Mouse (Mus musculus): ENCODE data around the gene Rbm34. TPM values are rescaled to one million over a fixed set of nuclear protein-coding genes. Genes with fewer than 3 reads are reported as not detected.
A peak's percentile ranks its signal among the peaks of the same experiment; 100 is the strongest.

Gene Rbm34
- total and polyA plus RNA-seq, 3 experiments: 24.8 to 42.7 (median 42.3) TPM

DNA sequence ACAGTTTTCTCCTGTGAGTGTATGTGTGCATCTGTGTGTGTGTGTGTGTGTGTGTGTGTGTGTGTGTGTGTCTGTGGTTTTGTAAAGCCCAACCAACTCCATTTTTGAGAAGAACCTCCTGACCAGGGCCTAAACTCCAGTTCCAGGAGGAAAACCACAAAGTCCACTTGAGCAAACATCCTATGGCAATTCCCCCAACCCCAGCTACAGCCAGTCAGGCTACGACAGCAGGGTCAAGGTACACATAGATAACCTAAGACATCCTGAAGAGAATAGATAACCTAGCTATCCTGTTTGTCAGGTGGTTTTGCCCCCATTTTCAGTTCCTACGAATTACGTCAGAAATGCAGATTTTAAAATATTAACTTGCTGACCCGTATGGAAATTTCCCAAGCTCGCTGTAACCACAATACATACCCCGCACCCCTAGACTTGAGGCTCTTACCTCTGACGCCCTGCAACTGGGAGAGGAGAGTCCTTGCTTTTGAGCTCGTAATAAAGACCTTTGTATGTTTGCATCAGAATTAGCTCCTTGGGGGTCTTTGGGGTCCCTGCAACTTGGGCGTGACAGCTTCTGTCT is 2.9 kb upstream of the Rbm34 start:
- peak; percentile 61 for TF ChIP-seq ETS1 (conservative IDR thresholded peaks at IDR 0.05; ENCODE audit: low read depth, low read length)
- 0 out of 2 replicates have a peak, but pooled peaks have one; percentile 25 for TF ChIP-seq JUND (conservative IDR thresholded peaks at IDR 0.05; ENCODE audit: low read depth, low read length)
- TF ChIP-seq ZNF384 (IDR thresholded peaks at IDR 0.05; ENCODE audit: low read depth, low read length): no peak
- TF ChIP-seq POLR2AphosphoS2 (IDR thresholded peaks at IDR 0.05; ENCODE audit: low read depth, low read length): no peak
- TF ChIP-seq MAFK (IDR thresholded peaks at IDR 0.05; ENCODE audit: insufficient replicate concordance, low read length): peak; percentile 64; the same call in 1 of the 2 replicates
- peak; percentile 41 for TF ChIP-seq EP300 (IDR thresholded peaks at IDR 0.05; ENCODE audit: low read length)
- Histone ChIP-seq H3K36me3 (replicated peaks in 1 of 2; ENCODE audit: control insufficient read depth in 1 of 2, insufficient read depth in 1 of 2, low read length in 1 of 2) (peaks cover 6 to 9% of the 10 kb centered on the region in 2 experiments), H3K27ac (ENCODE audit: insufficient read depth, low read depth) (no peak overlapping the region), H3K9ac (ENCODE audit: insufficient read depth, low read depth) (0 out of 2 replicates have a peak overlapping the region, but pooled peaks have one; percentile 16), H3K4me2 (ENCODE audit: insufficient read depth, low read depth, poor library complexity, severe bottlenecking) (0 out of 2 replicates have a peak overlapping the region, but pooled peaks have one; percentile 47), H3K4me1 (ENCODE audit: control insufficient read depth in 1 of 2, insufficient read depth in 2 of 2) (peaks cover 24 to 49% of the 10 kb centered on the region in 2 experiments), H3K27me3 (replicated peaks) (no peaks in the 10 kb centered on the region), H3K4me3 (replicated peaks in 1 of 3; ENCODE audit: low read depth in 2 of 3, low read length in 2 of 3, poor library complexity in 1 of 3) (no peak overlapping the region), H3K79me2 (replicated peaks; ENCODE audit: control insufficient read depth, extremely low read depth, insufficient read depth, poor library complexity, severe bottlenecking) (peaks cover 19% of the 10 kb centered on the region), H3K9me3 (replicated peaks; ENCODE audit: low read length) (no peaks in the 10 kb centered on the region)
- peak; percentile 53 for DNase-seq (ENCODE audit: extremely low read depth)
- dilution Hi-C loops (cut with MboI; ENCODE audit: extremely low pct_ligation_motif_present, extremely low pct_unique_long_range_greater_than_20kb, low sequenced_read_pairs) (no loop called here), in situ Hi-C loops (cut with MboI; ENCODE audit: low pct_ligation_motif_present, low pct_unique_long_range_greater_than_20kb, low sequenced_read_pairs) (no loop called here)

DNA sequence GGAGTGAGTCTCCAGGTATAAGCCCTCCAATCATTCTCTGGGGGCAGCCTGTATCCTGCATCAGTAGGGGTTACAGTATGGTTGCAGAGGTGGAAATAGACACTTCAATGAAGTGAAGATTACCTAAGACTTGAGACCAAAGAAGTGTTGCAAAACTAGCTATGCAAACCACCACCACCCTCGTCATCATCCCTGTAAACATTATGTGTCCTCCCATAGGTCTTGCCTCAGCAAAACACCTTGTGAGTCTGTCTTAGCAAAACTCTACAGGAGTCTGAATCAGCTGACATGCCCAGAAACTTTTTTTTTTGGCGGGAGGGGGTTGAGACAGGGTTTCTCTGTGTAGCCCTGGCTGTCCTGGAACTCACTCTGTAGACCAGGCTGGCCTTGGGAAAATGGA is 1.8 kb upstream of the Rbm34 start:
- dilution Hi-C loops (cut with MboI; ENCODE audit: extremely low pct_ligation_motif_present, extremely low pct_unique_long_range_greater_than_20kb, low sequenced_read_pairs): no loop called here
- no peak for TF ChIP-seq ELF1 (IDR thresholded peaks at IDR 0.05; ENCODE audit: low read depth, low read length)
- no peak for TF ChIP-seq ZC3H11A (IDR thresholded peaks at IDR 0.05; ENCODE audit: low read depth, low read length)
- TF ChIP-seq ETS1 (conservative IDR thresholded peaks at IDR 0.05; ENCODE audit: low read depth, low read length): no peak
- no peak for TF ChIP-seq GABPA (IDR thresholded peaks at IDR 0.05; ENCODE audit: insufficient replicate concordance, low read depth, low read length)
- no peak for TF ChIP-seq JUND (conservative IDR thresholded peaks at IDR 0.05; ENCODE audit: low read depth, low read length)
- no peak for TF ChIP-seq MEF2A (IDR thresholded peaks at IDR 0.05; ENCODE audit: borderline replicate concordance, low read depth, low read length)
- TF ChIP-seq SMC3 (IDR thresholded peaks at IDR 0.05; ENCODE audit: low read depth, low read length): no peak
- no peak for TF ChIP-seq BHLHE40 (IDR thresholded peaks at IDR 0.05; ENCODE audit: low read depth, low read length)

More for the DNA sequence above, 1.8 kb upstream of the Rbm34 start:
- DNase-seq (ENCODE audit: extremely low read depth): no peak
- H3K79me2 ChIP-seq (replicated peaks; ENCODE audit: control insufficient read depth, extremely low read depth, insufficient read depth, poor library complexity, severe bottlenecking): peaks cover 24% of the 10 kb centered on the region
- H3K9me3 ChIP-seq (replicated peaks; ENCODE audit: low read length): no peaks in the 10 kb centered on the region
- H3K9ac ChIP-seq (ENCODE audit: insufficient read depth, low read depth): no peak overlapping the region
- no peaks in the 10 kb centered on the region for H3K27me3 ChIP-seq (replicated peaks)
- in situ Hi-C loops (cut with MboI; ENCODE audit: low pct_ligation_motif_present, low pct_unique_long_range_greater_than_20kb, low sequenced_read_pairs): no loop called here
- H3K4me3 ChIP-seq (replicated peaks in 1 of 3; ENCODE audit: low read depth in 2 of 3, low read length in 2 of 3, poor library complexity in 1 of 3): no peak overlapping the region
- no peak overlapping the region for H3K27ac ChIP-seq (ENCODE audit: insufficient read depth, low read depth)
- H3K4me2 ChIP-seq (ENCODE audit: insufficient read depth, low read depth, poor library complexity, severe bottlenecking): no peak overlapping the region
- peaks cover 24 to 49% of the 10 kb centered on the region in 2 experiments for H3K4me1 ChIP-seq (ENCODE audit: control insufficient read depth in 1 of 2, insufficient read depth in 2 of 2)
- peaks cover 14 to 20% of the 10 kb centered on the region in 2 experiments for H3K36me3 ChIP-seq (replicated peaks in 1 of 2; ENCODE audit: control insufficient read depth in 1 of 2, insufficient read depth in 1 of 2, low read length in 1 of 2)

Measured in CH12.LX (cell line).